Mouse (Mus musculus): ENCODE results near the gene Gm13769.
"Not testable (repeated sequence)": the region's sequence is repeated elsewhere in the genome, so short reads cannot be mapped to it uniquely, and the experiment has no call there.

The Gm13769 gene

GRCm38 (mm10) chr2:90321900-90322299 lies at the start of gene Gm13769:
Gm13769 (plus strand) TSS chr2:90322200.
- not testable (repeated sequence) for DNase-seq

GRCm38 (mm10) chr2:90292741-90293140 lies 29.3 kb upstream of the Gm13769 start, which contains the start of gene Olfr1272:
Olfr1272 (minus strand) TSS chr2:90292841.
- no peak for DNase-seq

- DNase-seq, result not testable (repeated sequence)
Observed at GRCm38 (mm10) chr2:90346694-90347093, 24.7 kb downstream of the Gm13769 start.

- DNase-seq, result not testable (repeated sequence)
Observed at GRCm38 (mm10) chr2:90351047-90351446, 29.0 kb downstream of the Gm13769 start.

- not testable (repeated sequence) for DNase-seq
Observed at GRCm38 (mm10) chr2:90351540-90351939, 29.5 kb downstream of the Gm13769 start.

- not testable (repeated sequence) for DNase-seq
Observed at GRCm38 (mm10) chr2:90359229-90359628, 37.2 kb downstream of the Gm13769 start.

- DNase-seq, result not testable (repeated sequence)
Observed at GRCm38 (mm10) chr2:90360199-90360598, 38.2 kb downstream of the Gm13769 start.
